Mouse (Mus musculus) hindbrain, embryonic 15.5 days (tissue): ENCODE data around the gene Trim80. TPM values are rescaled to one million over a fixed set of nuclear protein-coding genes. Genes with fewer than 3 reads are reported as not detected.
"Not testable (repeated sequence)": the region's sequence is repeated elsewhere in the genome, so short reads cannot be mapped to it uniquely, and the experiment has no call there.

Source experiments
- ATAC-seq: fragments of 200-750 bp; cut with Nextera tagmentation; 2 replicates; pipeline ENCODE4 v1.8.0; 2017; ENCODE audit warnings: low read depth, moderate number of reproducible peaks, moderate TSS enrichment; ENCODE audit not compliant: low FRiP score
- H3K27ac ChIP-seq: fragments of 300-500 bp; sonication (generic); replicated peaks from 2 replicates; pipeline ENCODE4 v1.5.1; 2015; ENCODE audit warnings: mild to moderate bottlenecking, inconsistent platforms
- H3K27me3 ChIP-seq: fragments of 300-500 bp; sonication (generic); 2 replicates; pipeline ENCODE4 v1.6.1; 2015; ENCODE audit warnings: control low read depth, inconsistent platforms
- H3K36me3 ChIP-seq: fragments of 300-500 bp; sonication (generic); 2 replicates; pipeline ENCODE4 v1.6.1; 2015; ENCODE audit warnings: control low read depth, inconsistent platforms
- H3K4me1 ChIP-seq: fragments of 300-500 bp; sonication (generic); replicated peaks from 2 replicates; pipeline ENCODE4 v1.6.1; 2015; ENCODE audit warnings: control low read depth, inconsistent platforms
- H3K4me2 ChIP-seq: fragments of 300-500 bp; sonication (generic); 2 replicates; pipeline ENCODE4 v1.6.1; 2015; ENCODE audit warnings: moderate library complexity, mild to moderate bottlenecking, inconsistent platforms
- H3K4me3 ChIP-seq: fragments of 300-500 bp; sonication (generic); 2 replicates; pipeline ENCODE4 v1.5.1; 2015; ENCODE audit warnings: mild to moderate bottlenecking, inconsistent platforms
- H3K9ac ChIP-seq: fragments of 300-500 bp; sonication (generic); 2 replicates; pipeline ENCODE4 v1.6.1; 2015; ENCODE audit warnings: inconsistent platforms
- H3K9me3 ChIP-seq: fragments of 300-500 bp; sonication (generic); 2 replicates; pipeline ENCODE4 v1.6.1; 2016; ENCODE audit warnings: control low read depth, inconsistent platforms
- WGBS: fragments of 180-500 bp; shearing (Covaris S2); methylation state at CpG from one replicate; pipeline ENCODE4 v1.1.7; 2015; 5-methylcytosine and 5-hydroxymethylcytosine counted together
- polyA plus RNA-seq: library from polyadenylated mRNA; unstranded; fragments of >200 nt; fragmentation: Nextera tagmentation; extraction: Ambion mirVana; gene quantifications from 2 replicates; pipeline ENCODE4 v1.2.1, GENCODE M21; 2015

Gene Trim80
- polyA plus RNA-seq, 1 experiment from 2014 or later: not detected

GRCm38 (mm10) chr11:115453306-115453705 is 13.0 kb downstream of the Trim80 start:
- no peak overlapping the region for H3K9ac ChIP-seq
- no peak for ATAC-seq
- no peak overlapping the region for H3K27ac ChIP-seq
- H3K4me2 ChIP-seq: no peak overlapping the region
- H3K27me3 ChIP-seq: no peaks in the 10 kb centered on the region
- H3K9me3 ChIP-seq: no peaks in the 10 kb centered on the region
- H3K4me1 ChIP-seq: no peaks in the 10 kb centered on the region
- 73% methylated on average over 4 of the region's 4 CpGs for WGBS
- no peaks in the 10 kb centered on the region for H3K36me3 ChIP-seq
- H3K4me3 ChIP-seq: no peak overlapping the region

GRCm38 (mm10) chr11:115454822-115455221 is 14.5 kb downstream of the Trim80 start:
- 87% methylated on average over 6 of the region's 6 CpGs for WGBS
- not testable (repeated sequence) for H3K9ac ChIP-seq, H3K4me2 ChIP-seq, H3K36me3 ChIP-seq, H3K9me3 ChIP-seq, H3K27ac ChIP-seq, H3K4me1 ChIP-seq, ATAC-seq, H3K27me3 ChIP-seq, H3K4me3 ChIP-seq

- Histone ChIP-seq H3K36me3 (no peaks in the 10 kb centered on the region), H3K9me3 (no peaks in the 10 kb centered on the region), H3K27me3 (no peaks in the 10 kb centered on the region), H3K27ac (no peak overlapping the region), H3K4me3 (no peak overlapping the region), H3K9ac (no peak overlapping the region), H3K4me2 (no peak overlapping the region), H3K4me1 (no peaks in the 10 kb centered on the region)
- 88% methylated on average over 15 of the region's 15 CpGs for WGBS
- no peak for ATAC-seq
These were observed 15.3 kb downstream of the Trim80 start for GRCm38 (mm10) chr11:115455619-115456018.

GRCm38 (mm10) chr11:115456182-115456581 is 15.8 kb downstream of the Trim80 start:
- Histone ChIP-seq H3K4me3 (no peak overlapping the region), H3K9me3 (no peaks in the 10 kb centered on the region), H3K4me2 (no peak overlapping the region), H3K9ac (no peak overlapping the region), H3K27me3 (no peaks in the 10 kb centered on the region), H3K27ac (no peak overlapping the region), H3K4me1 (no peaks in the 10 kb centered on the region), H3K36me3 (no peaks in the 10 kb centered on the region)
- 94% methylated on average over 5 of the region's 5 CpGs for WGBS
- no peak for ATAC-seq

GRCm38 (mm10) chr11:115457405-115457804 is 17.1 kb downstream of the Trim80 start:
- Histone ChIP-seq H3K27ac (no peak overlapping the region), H3K36me3 (no peaks in the 10 kb centered on the region), H3K27me3 (no peaks in the 10 kb centered on the region), H3K9ac (no peak overlapping the region), H3K4me2 (no peak overlapping the region), H3K9me3 (no peaks in the 10 kb centered on the region), H3K4me1 (no peaks in the 10 kb centered on the region), H3K4me3 (no peak overlapping the region)
- ATAC-seq: no peak
- 32% methylated on average over 6 of the region's 6 CpGs for WGBS

- Histone ChIP-seq H3K4me1 (no peaks in the 10 kb centered on the region), H3K27me3 (no peaks in the 10 kb centered on the region), H3K4me3 (no peak overlapping the region), H3K27ac (no peak overlapping the region), H3K9ac (no peak overlapping the region), H3K36me3 (no peaks in the 10 kb centered on the region), H3K9me3 (no peaks in the 10 kb centered on the region), H3K4me2 (no peak overlapping the region)
- ATAC-seq: no peak
- 22% methylated on average over 8 of the region's 8 CpGs for WGBS
These were observed 20.6 kb downstream of the Trim80 start for GRCm38 (mm10) chr11:115460976-115461375.

- ATAC-seq: no peak
- Histone ChIP-seq H3K9me3 (no peaks in the 10 kb centered on the region), H3K27ac (no peak overlapping the region), H3K27me3 (no peaks in the 10 kb centered on the region), H3K4me2 (no peak overlapping the region), H3K4me1 (no peaks in the 10 kb centered on the region), H3K36me3 (no peaks in the 10 kb centered on the region), H3K4me3 (no peak overlapping the region), H3K9ac (no peak overlapping the region)
- 76% methylated on average over 5 of the region's 5 CpGs for WGBS
These were observed 21.5 kb downstream of the Trim80 start for GRCm38 (mm10) chr11:115461846-115462242.

- no peak for ATAC-seq
- Histone ChIP-seq H3K4me2 (no peak within 1 kb of the TSS), H3K27me3 (no peaks in the 10 kb centered on the region), H3K36me3 (no peaks in the 10 kb centered on the region), H3K9ac (no peak within 1 kb of the TSS), H3K4me1 (no peaks in the 10 kb centered on the region), H3K9me3 (no peaks in the 10 kb centered on the region), H3K27ac (no peak within 1 kb of the TSS), H3K4me3 (no peak within 1 kb of the TSS)
- WGBS: 80% methylated on average over 16 of the region's 16 CpGs
These were observed 22.0 kb downstream of the Trim80 start, which contains the start of gene Slc16a5 for GRCm38 (mm10) chr11:115462243-115462891. Gene Slc16a5 (plus strand): TSS chr11:115462474.

- H3K4me2 ChIP-seq: no peak overlapping the region
- H3K27me3 ChIP-seq: no peaks in the 10 kb centered on the region
- H3K4me3 ChIP-seq: no peak overlapping the region
- no peak overlapping the region for H3K27ac ChIP-seq
- no peaks in the 10 kb centered on the region for H3K36me3 ChIP-seq
- no peaks in the 10 kb centered on the region for H3K4me1 ChIP-seq
- WGBS: 77% methylated on average over 11 of the region's 11 CpGs
- no peaks in the 10 kb centered on the region for H3K9me3 ChIP-seq
- H3K9ac ChIP-seq: no peak overlapping the region
- no peak for ATAC-seq
These were observed 23.1 kb downstream of the Trim80 start for GRCm38 (mm10) chr11:115463397-115463796.

- no peak overlapping the region for H3K27ac ChIP-seq
- H3K9ac ChIP-seq: no peak overlapping the region
- no peaks in the 10 kb centered on the region for H3K27me3 ChIP-seq
- no peaks in the 10 kb centered on the region for H3K9me3 ChIP-seq
- no peak overlapping the region for H3K4me2 ChIP-seq
- 87% methylated on average over 8 of the region's 8 CpGs for WGBS
- ATAC-seq: no peak
- no peaks in the 10 kb centered on the region for H3K36me3 ChIP-seq
- no peaks in the 10 kb centered on the region for H3K4me1 ChIP-seq
- H3K4me3 ChIP-seq: no peak overlapping the region
These were observed 24.5 kb downstream of the Trim80 start for GRCm38 (mm10) chr11:115464851-115465250.

- no peak overlapping the region for H3K27ac ChIP-seq
- WGBS: 52% methylated on average over 4 of the region's 4 CpGs
- no peaks in the 10 kb centered on the region for H3K9me3 ChIP-seq
- no peaks in the 10 kb centered on the region for H3K4me1 ChIP-seq
- no peak overlapping the region for H3K9ac ChIP-seq
- H3K36me3 ChIP-seq: no peaks in the 10 kb centered on the region
- no peak overlapping the region for H3K4me3 ChIP-seq
- H3K27me3 ChIP-seq: no peaks in the 10 kb centered on the region
- H3K4me2 ChIP-seq: no peak overlapping the region
- ATAC-seq: no peak
These were observed 26.9 kb downstream of the Trim80 start for GRCm38 (mm10) chr11:115467217-115467618.

- peaks cover 27% of the 10 kb centered on the region for H3K4me1 ChIP-seq
- no peak for ATAC-seq
- WGBS: 88% methylated on average over 7 of the region's 7 CpGs
These were observed 31.8 kb downstream of the Trim80 start for GRCm38 (mm10) chr11:115472183-115472582.

More at GRCm38 (mm10) chr11:115472183-115472582, 31.8 kb downstream of the Trim80 start:
- Histone ChIP-seq H3K9ac (no peak overlapping the region), H3K36me3 (no peaks in the 10 kb centered on the region), H3K27ac (no peak overlapping the region), H3K27me3 (no peaks in the 10 kb centered on the region), H3K9me3 (no peaks in the 10 kb centered on the region), H3K4me2 (no peak overlapping the region), H3K4me3 (no peak overlapping the region)
